Mouse (Mus musculus) G1E (cell line): ENCODE measurements at regions not wholly inside any gene's neighbourhood (a gene's known extent, or its start where the extent isn't known, plus 50 kb on each side); places are given as distances from the start of the nearest gene placed in this dataset.

ENCODE experiments used
- CTCF ChIP-seq: IDR thresholded peaks from 2 replicates; pipeline ENCODE4 v1.5.1; 2012; ENCODE audit warnings: low read depth, low read length, inconsistent platforms, mixed read lengths
- GATA1 ChIP-seq: IDR thresholded peaks from 2 replicates; pipeline ENCODE4 v1.6.1; 2012; ENCODE audit warnings: borderline replicate concordance, low read length, inconsistent platforms, mixed read lengths
- POLR2AphosphoS5 ChIP-seq: IDR thresholded peaks from 2 replicates; pipeline ENCODE4 v1.6.1; 2012; ENCODE audit warnings: low read depth, low read length, inconsistent platforms; ENCODE audit not compliant: insufficient replicate concordance
- TAL1 ChIP-seq: conservative IDR thresholded peaks from 2 replicates; pipeline ENCODE4 v1.6.1; 2012; ENCODE audit warnings: low read depth, low read length, inconsistent platforms, mixed read lengths

DNA sequence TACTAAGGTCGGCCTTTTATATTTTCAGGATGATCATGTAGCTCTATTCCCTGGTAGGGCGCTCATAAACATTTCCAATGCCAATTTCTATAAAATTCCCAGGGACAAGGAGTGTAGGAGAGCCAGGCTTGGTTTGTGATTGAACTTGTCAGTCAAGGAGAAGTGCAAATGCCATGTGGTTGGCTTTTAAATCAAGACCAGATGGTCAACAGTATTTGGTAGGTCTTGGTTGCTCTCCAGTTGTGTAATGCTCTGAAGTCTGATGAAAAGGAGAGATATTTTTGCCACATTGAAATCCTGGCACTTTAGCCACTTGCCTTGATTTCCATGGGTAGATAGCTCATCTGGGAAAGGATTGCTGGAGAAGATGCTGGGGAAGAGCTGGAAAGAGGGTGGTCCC is 263.4 kb upstream of the Jag1 start:
- no peak for TF ChIP-seq CTCF
- no peak for TF ChIP-seq POLR2AphosphoS5
- TF ChIP-seq GATA1: no peak
- no peak for TF ChIP-seq TAL1
